Mouse (Mus musculus) common myeloid progenitor, adult 5-6 weeks (primary cell): ENCODE measurements around the gene Trp53i13. TPM values are rescaled to one million over a fixed set of nuclear protein-coding genes. Genes with fewer than 3 reads are reported as not detected.

Experiments
- ATAC-seq: replicated peaks from 2 replicates; pipeline ENCODE4 v1.8.0; 2016; ENCODE audit warnings: low read depth, mild to moderate bottlenecking, moderate TSS enrichment, inconsistent platforms; ENCODE audit not compliant: poor library complexity, severe bottlenecking
- total RNA-seq: library from RNA; stranded (forward); fragments of 200-1000, 187-1606 nt; gene quantifications from 2 replicates; pipeline ENCODE4 v1.2.3, GENCODE M21; 2017

Trp53i13 gene
- total RNA-seq, 1 experiment from 2014 or later = 3.5 TPM

DNA sequence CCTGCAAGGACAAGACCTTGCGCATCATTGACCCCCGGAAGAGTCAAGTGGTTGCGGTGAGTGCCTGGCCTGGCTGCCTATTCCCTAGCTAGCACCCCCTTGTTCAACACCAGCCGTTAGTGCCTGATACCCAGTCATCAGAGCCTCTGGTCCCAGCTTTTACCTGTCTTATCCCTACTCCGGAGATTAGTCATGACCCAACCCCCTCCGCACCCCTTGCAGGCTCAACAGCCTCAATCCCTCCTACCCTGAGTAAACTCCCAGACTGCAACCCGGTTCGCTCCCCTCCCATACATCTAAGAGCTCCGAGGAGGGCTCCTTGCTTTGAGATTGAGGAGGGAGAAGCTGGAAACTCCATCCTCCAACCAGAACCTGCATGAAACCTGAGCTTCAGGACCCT, 49.2 kb downstream of the Trp53i13 start:
- ATAC-seq = no peak

DNA sequence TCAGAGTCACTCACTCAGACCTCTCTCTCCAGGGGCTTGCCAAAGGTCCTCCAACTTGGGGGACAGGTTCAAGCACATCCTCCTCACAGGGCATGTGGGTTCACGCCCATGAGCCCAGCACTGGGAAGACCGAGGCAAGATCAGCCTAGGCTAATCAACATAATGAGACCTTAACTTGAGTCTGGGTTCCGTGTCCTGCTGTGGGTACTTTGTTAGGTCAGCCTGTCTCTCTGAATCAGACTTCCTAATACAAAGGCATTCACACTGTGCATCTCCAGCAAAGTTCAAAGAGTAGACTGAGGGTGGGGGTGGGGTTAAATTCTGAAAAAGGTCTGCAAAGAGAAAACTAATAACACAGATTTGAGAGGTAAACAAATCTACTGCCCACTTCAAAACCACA, 50.7 kb downstream of the Trp53i13 start:
- no peak for ATAC-seq

DNA sequence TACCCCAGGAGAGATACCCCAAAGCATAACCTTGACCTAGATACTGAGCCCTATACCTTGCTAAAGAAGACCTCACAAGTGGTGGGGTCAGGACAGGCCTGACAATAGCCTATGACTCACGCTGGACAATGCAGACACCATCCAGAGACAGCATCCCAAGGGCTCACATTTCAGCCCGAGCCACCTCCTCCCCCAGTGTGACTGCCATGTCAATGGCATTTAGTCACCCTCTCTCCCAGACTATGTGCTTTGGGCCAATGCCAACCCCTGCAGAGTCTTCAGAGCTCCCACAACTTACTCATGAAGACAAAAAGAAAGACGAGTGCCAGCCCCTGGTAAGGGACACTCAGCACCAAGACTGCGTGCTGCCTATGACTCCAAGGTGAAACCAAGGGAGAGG, 51.1 kb downstream of the Trp53i13 start:
- ATAC-seq = no peak

DNA sequence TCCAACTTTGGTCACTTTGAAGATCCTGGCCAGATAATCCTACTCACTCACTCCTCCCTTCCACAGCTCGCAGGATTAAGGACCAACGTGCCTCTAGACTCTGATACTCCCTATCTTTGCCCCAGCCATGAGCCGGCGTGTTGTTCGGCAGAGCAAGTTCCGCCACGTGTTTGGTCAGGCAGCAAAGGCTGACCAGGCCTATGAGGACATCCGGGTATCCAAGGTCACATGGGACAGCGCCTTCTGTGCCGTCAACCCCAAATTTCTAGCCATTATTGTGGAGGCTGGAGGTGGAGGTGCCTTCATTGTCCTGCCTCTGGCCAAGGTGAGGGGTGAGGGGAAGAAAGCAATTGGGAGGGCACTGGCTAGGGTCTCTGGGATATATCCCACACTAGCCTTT, 52.0 kb downstream of the Trp53i13 start:
- ATAC-seq = no peak

DNA sequence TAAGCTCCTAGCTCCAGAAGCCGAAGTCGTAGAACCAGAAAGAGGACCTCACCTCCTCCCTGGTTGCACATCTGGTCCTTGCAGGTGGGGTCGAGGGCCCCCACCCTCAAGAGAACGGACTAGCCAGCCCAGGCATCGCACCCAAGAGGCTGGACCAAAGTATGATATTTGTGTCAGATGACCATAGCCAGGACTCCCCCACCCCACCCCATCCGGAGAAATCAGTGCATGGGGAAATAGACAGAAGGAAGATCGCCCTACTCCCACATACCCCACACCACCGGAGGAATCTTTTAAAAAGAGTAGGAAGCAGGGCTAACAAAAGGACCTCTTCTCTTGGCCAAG, 52.7 kb downstream of the Trp53i13 start:
- no peak for ATAC-seq

DNA sequence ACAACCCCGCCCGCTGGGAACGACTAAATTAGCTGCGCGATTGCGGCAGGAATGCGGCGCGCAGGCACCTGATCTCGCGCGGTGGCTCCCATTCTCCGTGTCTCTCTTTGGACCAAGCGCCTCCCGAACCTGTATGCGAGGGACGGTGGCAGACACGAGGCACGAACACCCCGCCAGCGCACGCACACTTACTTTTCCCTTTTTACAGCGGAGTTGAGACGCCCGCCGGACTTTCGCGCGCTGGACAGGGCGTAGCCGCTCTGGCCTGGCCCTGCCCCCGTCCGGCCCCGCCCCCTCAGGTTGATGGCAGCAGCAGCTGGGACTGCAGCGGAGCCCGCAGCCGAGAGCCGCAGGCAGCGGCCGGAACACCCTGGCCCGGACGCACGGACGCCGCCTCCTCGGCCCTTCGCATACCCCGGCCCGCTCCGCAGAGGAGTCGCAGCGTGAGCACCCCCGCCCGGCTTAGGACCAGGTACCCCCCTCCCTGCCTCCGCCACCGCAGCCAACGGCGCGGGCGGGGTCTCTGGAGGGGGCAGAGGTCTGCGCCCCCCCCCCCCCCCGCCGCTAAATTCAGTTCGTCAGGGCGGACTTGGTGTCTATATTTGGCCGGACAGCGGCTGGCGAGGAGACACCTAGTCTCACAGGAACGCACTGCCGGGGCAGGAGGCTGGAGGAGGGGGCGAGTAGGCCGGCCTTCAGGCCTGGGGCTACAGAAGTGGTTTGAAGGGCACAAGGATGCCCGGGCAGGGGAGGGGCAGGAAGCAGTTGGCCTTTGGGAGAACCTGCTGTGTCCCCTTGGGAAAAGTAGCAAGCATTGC, 53.3 kb downstream of the Trp53i13 start, which contains the start of gene Coro6:
Gene Coro6, plus strand, starts transcription at position 129 of the 818 bp plus-strand sequence.
- peak; percentile 38; the same call in 1 of the 2 replicates for ATAC-seq

DNA sequence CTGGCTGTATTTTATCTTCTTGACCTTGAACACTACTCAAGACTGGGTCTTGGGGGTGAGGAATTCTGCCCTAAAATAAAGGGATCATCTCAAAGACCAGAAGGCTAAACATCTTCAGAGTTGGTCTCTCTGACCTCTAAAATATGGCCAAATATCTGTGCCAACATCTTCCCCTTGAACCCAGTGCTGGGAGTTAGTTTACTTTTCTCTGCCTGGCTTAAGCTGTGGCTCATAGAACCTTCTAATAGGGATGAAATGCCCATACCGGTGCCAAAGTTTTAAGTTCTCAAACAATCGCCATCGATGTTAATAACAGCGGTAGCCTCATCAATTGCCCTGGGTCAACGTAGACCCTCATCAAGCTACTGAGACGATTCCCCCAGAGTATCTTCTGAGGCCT, 53.9 kb downstream of the Trp53i13 start:
- ATAC-seq = no peak

Other genes starting within 250 kb of the Trp53i13 start
- not detected in 2 replicates for gene Coro6, start 53.6 kb downstream of the Trp53i13 start, total RNA-seq
- 8.7 and 10.5 TPM in 2 replicates for gene Ankrd13b, start 26.3 kb downstream of the Trp53i13 start, total RNA-seq
- gene Git1, start 22.4 kb downstream of the Trp53i13 start, total RNA-seq = 22.4 and 24.1 TPM in 2 replicates
- 5.9 and 9.4 TPM in 2 replicates for gene Abhd15, start 859 bp downstream of the Trp53i13 start, total RNA-seq
- 0.82 and 0.92 TPM in 2 replicates for gene Gm10392, start 3.2 kb upstream of the Trp53i13 start, total RNA-seq
- 42.3 and 49.5 TPM in 2 replicates for gene Taok1, start 91.8 kb upstream of the Trp53i13 start, total RNA-seq
- 80.2 and 84.7 TPM in 2 replicates for gene Nufip2, start 170.2 kb upstream of the Trp53i13 start, total RNA-seq
- not detected in 2 replicates for gene Cryba1, start 209.3 kb upstream of the Trp53i13 start, total RNA-seq
- 118 and 140 TPM in 2 replicates for gene Myo18a, start 247.3 kb upstream of the Trp53i13 start, total RNA-seq